Mouse (Mus musculus) right cerebral cortex, adult 18-20 months (tissue): Measurements from ENCODE around the gene Prox1.
A peak's percentile ranks its signal among the peaks of the same experiment; 100 is the strongest.

Experiments
- DNase-seq: peaks from one replicate; pipeline ENCODE4 v3.0.0; 2022; ENCODE audit warnings: mixed read lengths

Gene Prox1

DNA sequence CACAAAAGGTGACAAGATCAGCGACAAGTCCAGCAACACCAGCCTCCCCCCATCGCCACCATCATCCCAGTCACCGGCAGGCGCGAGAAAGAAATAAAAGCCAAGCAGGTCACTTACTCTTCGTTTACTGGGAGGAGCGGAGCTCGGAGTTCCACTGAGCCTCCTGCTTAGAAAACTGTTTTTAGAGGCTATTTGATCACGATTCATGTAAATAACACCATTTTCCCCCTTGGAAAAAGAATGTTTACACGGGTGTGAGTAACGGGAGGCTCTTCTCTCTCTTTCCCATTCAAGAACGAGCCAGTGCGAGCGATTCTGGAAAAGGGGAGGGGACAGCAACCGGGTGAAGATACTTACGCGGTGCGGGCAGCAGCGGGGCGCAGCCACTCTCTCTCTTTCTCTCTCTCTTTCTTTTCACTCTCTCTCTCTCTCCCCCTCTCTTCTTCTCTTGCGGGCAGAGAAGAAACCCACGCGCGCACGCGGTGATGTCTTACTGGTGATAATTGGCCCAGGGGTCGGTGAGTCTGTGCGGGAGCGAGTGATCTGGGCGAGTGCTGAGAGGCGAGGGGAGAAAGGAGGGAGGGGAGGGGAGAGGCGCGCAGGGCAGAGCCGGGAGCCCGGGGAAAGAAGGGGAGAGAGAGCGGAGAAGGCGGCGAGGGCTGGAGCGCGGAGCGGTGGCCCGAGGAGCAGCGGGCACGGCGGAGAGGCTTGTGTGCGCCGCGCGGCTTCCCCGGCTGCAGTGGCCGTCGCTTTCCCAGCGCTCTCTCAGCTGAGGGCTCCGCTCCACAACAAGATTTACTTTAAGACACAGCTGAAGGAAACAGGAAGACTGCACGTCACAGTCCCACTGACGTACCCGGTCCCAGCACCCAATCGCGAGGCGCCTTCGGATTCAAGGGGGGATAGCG, at the start of gene Prox1:
Gene Prox1 (minus strand): TSS at position 804 of the 908 bp plus-strand sequence.
- DNase-seq = peak; percentile 61

GRCm38 (mm10) chr1:190216621-190217020, 46.1 kb upstream of the Prox1 start:
- DNase-seq = no peak

- no peak for DNase-seq
Measured at GRCm38 (mm10) chr1:190214626-190215025, 44.1 kb upstream of the Prox1 start.

DNA sequence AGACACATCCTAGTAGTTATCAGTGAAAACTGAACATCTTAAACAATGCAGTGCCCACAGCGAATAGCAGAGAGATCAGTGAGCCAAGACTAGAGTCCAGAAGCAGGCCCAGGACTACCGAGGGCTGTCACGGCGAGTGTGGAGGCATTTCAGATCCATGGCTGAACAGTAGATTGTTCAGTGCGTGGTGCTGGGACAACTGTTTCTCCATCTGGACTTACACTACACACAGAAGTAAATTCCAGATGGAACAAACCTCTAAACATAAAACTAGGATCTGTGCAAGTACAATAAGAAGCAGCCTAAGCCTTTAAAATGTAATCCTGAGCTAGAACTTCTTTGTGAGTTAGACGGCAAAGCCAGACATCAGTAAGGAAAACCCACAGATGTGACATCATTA, 42.7 kb upstream of the Prox1 start:
- peak; percentile 18 for DNase-seq

- DNase-seq = no peak
Measured at GRCm38 (mm10) chr1:190207246-190207645, 36.7 kb upstream of the Prox1 start.

GRCm38 (mm10) chr1:190205691-190206090, 35.2 kb upstream of the Prox1 start:
- DNase-seq = no peak

DNA sequence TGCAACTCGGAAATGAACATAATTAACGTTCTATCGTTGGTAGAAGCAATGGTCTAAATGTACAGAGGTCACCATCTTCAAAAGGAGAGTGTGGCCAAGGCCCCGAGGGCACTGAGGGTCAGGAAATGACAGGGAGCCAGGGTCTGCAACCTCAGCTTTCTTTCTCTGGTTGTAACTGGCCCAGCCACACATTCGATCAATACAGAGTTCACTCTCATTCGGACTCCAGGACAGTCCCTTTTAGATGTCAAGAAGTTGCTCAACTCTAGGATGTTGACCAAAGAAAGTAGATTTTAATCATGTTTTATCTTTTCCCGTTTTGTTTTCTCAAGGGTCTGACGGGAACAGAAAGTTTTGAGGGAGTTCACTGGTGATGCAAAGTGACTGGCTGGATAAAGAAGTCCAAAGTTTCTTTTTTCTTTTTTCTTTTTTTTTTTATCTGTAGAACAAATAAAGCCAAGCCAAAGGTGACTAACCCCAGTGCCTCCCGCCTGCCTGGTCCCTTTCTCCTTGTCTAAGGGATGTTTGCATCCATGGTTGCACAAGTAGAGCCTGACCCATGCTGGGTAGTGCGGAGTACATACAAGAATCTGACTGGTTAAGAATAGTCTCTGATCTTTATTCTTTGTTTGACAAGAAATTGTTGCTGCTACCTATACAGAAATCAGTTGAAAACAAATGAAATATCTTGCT, 34.0 kb upstream of the Prox1 start:
- no peak for DNase-seq

- no peak for DNase-seq
Measured at GRCm38 (mm10) chr1:190201696-190202095, 31.2 kb upstream of the Prox1 start.

- no peak for DNase-seq
Measured at GRCm38 (mm10) chr1:190200996-190201395, 30.5 kb upstream of the Prox1 start.

- no peak for DNase-seq
Measured at GRCm38 (mm10) chr1:190198247-190198646, 27.7 kb upstream of the Prox1 start.

GRCm38 (mm10) chr1:190192011-190192410, 21.5 kb upstream of the Prox1 start:
- DNase-seq = no peak

DNA sequence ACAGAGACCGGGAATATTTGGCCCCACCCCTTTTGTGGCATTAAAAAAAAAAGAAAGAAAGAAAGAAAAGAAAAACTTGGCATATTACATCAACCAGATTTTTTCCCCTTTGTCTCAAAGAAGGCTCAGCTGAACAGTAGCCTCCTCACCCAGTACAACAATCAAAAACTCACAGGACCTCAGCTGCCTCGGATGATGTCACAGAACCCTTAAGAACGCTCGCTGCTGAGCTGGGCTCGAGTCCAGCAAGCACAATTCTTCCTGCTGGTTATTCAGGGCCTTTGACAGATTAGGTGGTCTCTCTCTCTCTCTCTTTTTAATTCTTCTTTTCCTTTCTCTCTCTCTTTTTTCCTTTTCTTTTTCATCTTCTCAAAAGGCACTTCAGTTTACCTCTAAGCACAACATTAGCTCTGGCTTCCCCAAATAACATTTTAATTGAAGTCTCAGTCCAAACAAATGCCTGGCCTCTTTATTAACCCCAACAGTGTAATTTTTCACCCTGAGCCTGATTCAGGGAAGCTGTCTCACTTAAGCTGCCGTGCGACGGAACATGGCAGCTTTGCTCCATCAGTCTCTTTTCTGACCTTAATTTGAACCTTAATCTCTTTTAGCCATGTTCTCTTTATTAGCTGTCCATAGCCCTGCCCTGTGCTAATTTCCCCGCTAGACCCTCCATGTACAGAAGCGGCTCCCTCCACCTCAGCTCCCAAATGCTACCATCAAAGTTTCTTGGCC, 19.9 kb upstream of the Prox1 start:
- DNase-seq = no peak

DNA sequence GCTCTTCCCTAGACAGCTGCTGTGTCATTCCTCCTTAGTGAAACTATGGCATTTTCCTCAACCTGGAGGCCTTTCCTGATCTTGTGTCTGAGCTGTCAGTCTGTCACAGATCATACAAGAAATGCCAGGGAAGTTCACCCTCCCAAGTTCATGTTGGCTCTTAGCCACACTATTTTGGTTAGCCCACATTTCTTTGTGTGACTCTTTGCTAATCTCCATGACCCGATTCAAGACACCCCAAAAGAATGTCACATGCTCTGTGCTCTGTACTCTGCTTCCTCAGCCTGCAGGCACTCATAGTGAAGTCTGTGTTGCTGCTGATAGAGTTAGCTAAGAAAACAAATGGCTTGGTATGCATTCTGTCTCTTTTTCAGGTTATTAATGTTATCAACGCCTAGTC, 18.6 kb upstream of the Prox1 start:
- no peak for DNase-seq

- DNase-seq = no peak
Measured at GRCm38 (mm10) chr1:190186336-190186735, 15.8 kb upstream of the Prox1 start.

- DNase-seq = no peak
Measured at GRCm38 (mm10) chr1:190185284-190185683, 14.8 kb upstream of the Prox1 start.

- no peak for DNase-seq
Measured at GRCm38 (mm10) chr1:190183574-190183973, 13.1 kb upstream of the Prox1 start.

DNA sequence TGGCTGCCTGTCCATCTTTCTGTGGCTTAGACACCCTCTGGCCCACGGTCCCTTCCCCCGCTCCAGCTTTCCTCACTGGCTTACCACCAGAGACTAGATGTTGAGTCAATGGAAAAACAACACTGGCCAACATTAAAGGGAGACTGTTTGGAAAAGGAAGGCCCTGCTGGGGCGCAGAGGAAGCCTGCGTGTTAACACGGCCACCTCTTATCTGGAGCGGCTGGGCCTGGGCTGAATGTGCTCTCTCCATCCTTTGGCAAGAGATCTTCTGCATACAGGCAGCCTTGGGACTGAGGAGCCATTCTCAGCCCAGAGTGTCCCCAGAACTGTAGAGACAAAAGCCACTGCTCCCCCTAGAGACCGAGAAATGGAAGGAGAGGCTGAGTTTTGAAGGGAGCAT, 11.3 kb upstream of the Prox1 start:
- no peak for DNase-seq

DNA sequence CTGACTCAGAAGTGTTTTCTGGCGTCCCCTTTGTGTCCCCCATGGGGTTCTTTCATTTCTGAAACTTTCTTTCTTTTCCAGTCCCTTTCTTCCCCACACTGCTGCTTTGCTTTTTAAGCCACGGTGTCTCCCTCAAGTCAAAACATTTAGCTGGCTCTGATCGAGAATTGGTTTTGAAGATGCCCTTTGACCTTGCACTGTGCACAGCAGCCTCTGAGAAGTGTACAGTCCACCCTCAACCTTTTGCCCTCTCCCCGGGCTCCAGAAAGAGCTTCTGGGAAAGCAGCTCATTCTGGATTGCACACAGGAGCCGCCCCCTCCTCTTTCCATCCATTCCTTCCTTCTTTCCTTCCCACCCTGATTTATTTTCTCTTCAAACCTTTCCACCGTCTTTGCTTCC, 10.3 kb upstream of the Prox1 start:
- no peak for DNase-seq

DNA sequence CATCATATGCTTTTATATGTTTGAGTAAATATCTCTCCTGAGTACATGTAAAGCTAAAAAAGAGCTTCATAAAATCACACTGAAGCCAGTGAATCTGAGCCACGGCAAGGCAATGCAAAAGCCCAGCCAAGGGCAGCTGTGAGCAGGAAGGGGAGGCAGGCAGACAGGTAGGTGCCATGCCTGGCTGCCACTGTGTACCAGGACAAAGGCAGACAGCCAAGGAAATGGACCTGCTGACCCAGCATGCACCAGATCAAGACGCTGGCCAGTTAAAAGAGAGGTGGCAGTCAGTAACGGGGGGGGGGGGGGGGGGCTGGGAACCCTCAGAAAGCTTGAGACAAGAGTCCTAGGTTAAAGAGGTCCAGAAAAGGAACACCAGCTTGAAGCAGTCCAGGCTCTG, 6.4 kb upstream of the Prox1 start:
- DNase-seq = no peak

DNA sequence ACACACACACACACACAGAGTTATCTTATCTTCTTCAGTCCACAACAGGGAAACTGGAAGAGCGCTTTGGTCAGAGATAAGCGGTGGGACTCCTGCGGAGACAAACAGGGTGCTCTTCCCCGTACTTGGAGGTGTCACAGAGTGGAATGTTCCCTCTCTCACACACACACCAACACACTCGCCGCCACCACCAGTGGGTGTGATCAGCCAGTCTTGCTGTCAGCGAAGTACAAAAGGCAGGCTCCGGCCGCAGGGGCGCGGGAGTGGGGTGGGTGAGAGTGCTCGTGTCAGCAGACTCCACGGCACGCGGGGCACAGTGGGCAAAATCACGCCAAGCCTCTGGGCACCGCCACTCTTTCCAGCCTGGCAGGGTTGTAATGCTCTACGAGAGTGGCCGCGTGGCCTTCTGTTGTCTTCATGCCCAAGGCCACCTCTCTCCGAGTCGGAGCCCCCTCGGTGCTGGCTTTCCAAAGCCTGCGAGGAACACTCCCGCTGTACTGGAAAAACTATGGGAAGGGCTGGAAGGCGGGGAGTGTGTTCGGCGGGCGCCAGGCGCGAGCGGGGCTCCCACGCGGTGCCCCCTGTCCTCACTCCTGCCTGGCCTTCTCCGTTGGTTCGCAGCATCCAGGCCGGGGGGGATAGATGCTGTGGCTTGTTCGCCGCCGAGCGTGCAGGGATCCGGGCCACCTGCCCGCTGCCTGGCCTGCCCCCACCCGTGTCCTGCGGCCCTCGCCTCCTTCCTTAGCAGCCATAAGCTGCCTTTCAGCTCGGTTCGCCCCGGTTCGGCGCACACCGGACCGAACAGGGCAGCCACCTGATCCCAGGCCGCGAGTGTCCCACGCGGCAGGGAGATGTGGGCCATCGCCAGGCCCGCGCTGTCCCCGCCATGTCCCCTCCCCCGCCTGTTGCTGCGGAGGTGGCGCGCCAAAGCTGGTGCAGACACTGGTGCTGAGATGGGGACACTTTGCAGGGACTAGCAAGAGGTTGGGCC, 4.5 kb upstream of the Prox1 start:
- no peak for DNase-seq

- no peak for DNase-seq
Measured at GRCm38 (mm10) chr1:190174231-190174630, 3.7 kb upstream of the Prox1 start.

DNA sequence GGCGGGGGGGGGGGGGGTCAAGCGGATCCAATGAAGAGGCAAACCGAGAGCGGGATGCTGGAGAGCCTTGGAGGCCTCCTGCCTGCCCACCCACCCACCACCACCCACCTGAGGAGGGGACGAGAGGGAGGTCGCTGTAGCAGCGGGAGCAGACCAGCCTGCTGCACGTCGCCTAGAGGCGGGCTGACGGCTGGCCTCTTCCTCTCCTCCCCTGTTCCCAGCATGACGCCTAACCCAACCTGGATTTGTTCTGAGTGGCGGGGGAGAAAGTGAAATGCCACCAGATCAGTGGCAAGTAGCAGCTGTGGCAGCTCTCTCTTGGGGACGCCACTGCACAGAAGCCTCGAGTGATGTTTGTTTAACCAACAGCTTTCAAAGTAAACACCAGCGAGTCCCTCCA, 3.1 kb upstream of the Prox1 start:
- DNase-seq = no peak
